11 mouse cellular contexts compared by ENCODE assay signal in genomic region chr5:8243064-8243615, GRCm38 (mm10).
DNase-seq lines count a peak whose midpoint lies in the region; ATAC-seq and TF ChIP-seq lines count a peak whose summit lies in the region.
"Had no signal": no experiment of that assay in that cellular context is flagged by ENCODE, and none has a peak within 500 bp of the region (broad histone marks: within the 10 kb centered on the region; RNA-seq: fewer than 3 reads in every experiment).

No protein-coding gene starts in this region.

- peak; percentile 19; the same call in 1 of the 2 replicates for ATAC-seq in heart, embryonic 13.5 days (ENCODE audit: extremely low read depth, insufficient number of reproducible peaks, low FRiP score, low TSS enrichment)
- ATAC-seq in lung, postnatal 0 days = peak; percentile 96

- 60% methylated on average over 4 of the region's 4 CpGs for WGBS in heart, embryonic 13.5 days
- 52% methylated on average over 4 of the region's 4 CpGs for WGBS in lung, postnatal 0 days

- no peak for TF ChIP-seq POLR2A in ES-Bruce4 (IDR thresholded peaks at IDR 0.05; ENCODE audit: insufficient read depth, low read length)

- intact Hi-C loops in heart, postnatal 10 days (cut with DNase I) = no loop called here

- TF ChIP-seq EP300 in ES-Bruce4 (IDR thresholded peaks at IDR 0.05; ENCODE audit: insufficient read depth, low read depth, low read length) = peak; percentile 58; the same call in 1 of the 2 replicates
- TF ChIP-seq EP300 in lung, postnatal 0 days (IDR thresholded peaks at IDR 0.05) = no peak

- no peak for DNase-seq in heart, postnatal 10 days
- peak; percentile 44 for DNase-seq in cerebellum, adult 9-10 months
- DNase-seq in lung, postnatal 0 days (ENCODE audit: low spot score) = peak; percentile 38
- DNase-seq in spleen, postnatal 14 days (ENCODE audit: low spot score in 2 of 2) = no peak
- no peak for DNase-seq in adipocyte (ENCODE audit: low spot score)
- DNase-seq in adrenal gland, postnatal 14 days = no peak
- DNase-seq: kidney, adult 8-10 months had no signal

- peak; percentile 52 for TF ChIP-seq CTCF in ES-Bruce4 (IDR thresholded peaks at IDR 0.05; ENCODE audit: low read depth, low read length)
- peak; percentile 52 for TF ChIP-seq CTCF in lung, postnatal 0 days (IDR thresholded peaks at IDR 0.05)

- H3K9me3 ChIP-seq in heart, embryonic 13.5 days = no peaks in the 10 kb centered on the region
- no peaks in the 10 kb centered on the region for H3K9me3 ChIP-seq in ES-Bruce4 (replicated peaks; ENCODE audit: control insufficient read depth, insufficient read depth, low read length, poor library complexity, severe bottlenecking)
- no peaks in the 10 kb centered on the region for H3K9me3 ChIP-seq in lung, postnatal 0 days (ENCODE audit: low read length)
- H3K9me3 ChIP-seq: embryonic facial prominence, embryonic 12.5 days; liver, embryonic 15.5 days had no signal

- no peaks in the 10 kb centered on the region for H3K27me3 ChIP-seq in heart, embryonic 13.5 days (replicated peaks)
- no peaks in the 10 kb centered on the region for H3K27me3 ChIP-seq in ES-Bruce4 (ENCODE audit: control insufficient read depth, insufficient read depth, low read length, poor library complexity, severe bottlenecking)
- no peaks in the 10 kb centered on the region for H3K27me3 ChIP-seq in lung, postnatal 0 days (replicated peaks; ENCODE audit: insufficient read depth, low read length)
- H3K27me3 ChIP-seq: embryonic facial prominence, embryonic 12.5 days; liver, embryonic 15.5 days had no signal

- no peak overlapping the region for H3K4me3 ChIP-seq in heart, embryonic 13.5 days
- H3K4me3 ChIP-seq in ES-Bruce4 (ENCODE audit: low read depth, low read length) = no peak overlapping the region
- no peak overlapping the region for H3K4me3 ChIP-seq in lung, postnatal 0 days (ENCODE audit: low read depth, low read length)
- H3K4me3 ChIP-seq: embryonic facial prominence, embryonic 12.5 days; liver, embryonic 15.5 days had no signal

- H3K4me2 ChIP-seq in heart, embryonic 13.5 days = no peak overlapping the region
- no peak overlapping the region for H3K4me2 ChIP-seq in lung, postnatal 0 days (replicated peaks; ENCODE audit: low read depth, low read length)
- H3K4me2 ChIP-seq: embryonic facial prominence, embryonic 12.5 days; liver, embryonic 15.5 days had no signal

- no peaks in the 10 kb centered on the region for H3K36me3 ChIP-seq in heart, embryonic 13.5 days
- H3K36me3 ChIP-seq in ES-Bruce4 (ENCODE audit: control insufficient read depth, insufficient read depth, low read length, poor library complexity, severe bottlenecking) = no peaks in the 10 kb centered on the region
- no peaks in the 10 kb centered on the region for H3K36me3 ChIP-seq in lung, postnatal 0 days (ENCODE audit: insufficient read depth, low read length)
- H3K36me3 ChIP-seq: embryonic facial prominence, embryonic 12.5 days; liver, embryonic 15.5 days had no signal

- no peaks in the 10 kb centered on the region for H3K4me1 ChIP-seq in heart, embryonic 13.5 days
- peaks cover 3% of the 10 kb centered on the region for H3K4me1 ChIP-seq in ES-Bruce4 (ENCODE audit: control insufficient read depth, insufficient read depth, low read length)
- no peaks in the 10 kb centered on the region for H3K4me1 ChIP-seq in lung, postnatal 0 days (ENCODE audit: insufficient read depth, low read depth, low read length)
- H3K4me1 ChIP-seq: embryonic facial prominence, embryonic 12.5 days; liver, embryonic 15.5 days had no signal

- H3K27ac ChIP-seq in heart, embryonic 13.5 days (replicated peaks) = no peak overlapping the region
- H3K27ac ChIP-seq in ES-Bruce4 (ENCODE audit: insufficient read depth, low read length) = no peak overlapping the region
- no peak overlapping the region for H3K27ac ChIP-seq in lung, postnatal 0 days (ENCODE audit: low read length)
- H3K27ac ChIP-seq: embryonic facial prominence, embryonic 12.5 days; liver, embryonic 15.5 days had no signal

- H3K9ac ChIP-seq in heart, embryonic 13.5 days = no peak overlapping the region
- no peak overlapping the region for H3K9ac ChIP-seq in ES-Bruce4 (ENCODE audit: low read depth, poor library complexity, severe bottlenecking)
- H3K9ac ChIP-seq in lung, postnatal 0 days (replicated peaks; ENCODE audit: low read depth) = no peak overlapping the region
- H3K9ac ChIP-seq: embryonic facial prominence, embryonic 12.5 days; liver, embryonic 15.5 days had no signal

Comparison
In these comparisons a context has a peak if more than half of its experiments do, and no peak if none do; other contexts are left out.
1. DNase-seq: peak in cerebellum, adult 9-10 months (single experiment) and lung, postnatal 0 days (single experiment); none in heart, postnatal 10 days (0 of 2), spleen, postnatal 14 days (0 of 2), adipocyte (single experiment) and adrenal gland, postnatal 14 days (single experiment).